Comparison of ENCODE assay signal across 11 mouse cellular contexts in the genomic region with DNA sequence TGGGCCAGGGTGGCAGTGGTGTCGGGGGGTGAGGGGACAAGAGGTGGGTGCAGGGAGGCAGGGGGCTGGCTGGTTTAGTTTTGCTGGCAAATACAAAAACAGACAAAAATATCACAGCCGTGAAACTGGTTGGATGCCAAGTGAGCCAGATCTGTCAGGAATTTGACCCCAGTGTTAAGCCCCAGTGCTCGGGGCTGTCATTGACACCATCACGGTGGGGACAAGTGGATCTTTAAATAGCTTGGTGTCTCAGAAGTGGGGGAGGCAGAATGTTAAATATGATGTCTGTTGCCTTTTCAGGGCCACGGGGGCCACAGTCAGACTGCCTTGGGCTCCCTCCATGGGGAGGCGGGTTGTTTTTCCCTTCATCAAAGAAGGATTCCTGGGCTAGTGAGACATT. TPM values are rescaled to one million over a fixed set of nuclear protein-coding genes. Genes with fewer than 3 reads are reported as not detected.
DNase-seq lines count a peak whose midpoint lies in the region; ATAC-seq and TF ChIP-seq lines count a peak whose summit lies in the region.
"Had no signal": no experiment of that assay in that cellular context is flagged by ENCODE, and none has a peak within 500 bp of the region (broad histone marks: within the 10 kb centered on the region; RNA-seq: fewer than 3 reads in every experiment).

No protein-coding gene starts in this region.

- peak; percentile 24 for DNase-seq in cerebellum, adult 9-11 months
- DNase-seq in cerebellum, adult 18-20 months = no peak
- DNase-seq in lung, postnatal 10 days = no peak
- DNase-seq: adrenal gland, postnatal 36 days had no signal

- H3K9me3 ChIP-seq in lung, embryonic 15.5 days = no peaks in the 10 kb centered on the region
- H3K9me3 ChIP-seq in kidney, embryonic 15.5 days (replicated peaks) = no peaks in the 10 kb centered on the region
- no peaks in the 10 kb centered on the region for H3K9me3 ChIP-seq in hindbrain, embryonic 16.5 days (ENCODE audit: control insufficient read depth, low read length)
- H3K9me3 ChIP-seq: midbrain, embryonic 12.5 days had no signal

- H3K27me3 ChIP-seq in lung, embryonic 15.5 days = 0 out of 2 replicates have a peak, but pooled peaks cover 4% of the 10 kb centered on the region
- peaks cover 17% of the 10 kb centered on the region for H3K27me3 ChIP-seq in kidney, embryonic 15.5 days
- H3K27me3 ChIP-seq in small intestine, adult 2 months (ENCODE audit: control insufficient read depth, insufficient read depth, low read length) = no peaks in the 10 kb centered on the region
- peaks cover 2% of the 10 kb centered on the region for H3K27me3 ChIP-seq in hindbrain, embryonic 16.5 days (replicated peaks; ENCODE audit: control insufficient read depth, insufficient read depth, low read length)

- H3K4me2 ChIP-seq in lung, embryonic 15.5 days = no peak overlapping the region; the same call in 1 of the 2 replicates
- no peak overlapping the region for H3K4me2 ChIP-seq in kidney, embryonic 15.5 days
- H3K4me2 ChIP-seq in hindbrain, embryonic 16.5 days (ENCODE audit: low read length) = no peak overlapping the region
- H3K4me2 ChIP-seq: midbrain, embryonic 12.5 days had no signal

- H3K9ac ChIP-seq in lung, embryonic 15.5 days = no peak overlapping the region
- no peak overlapping the region for H3K9ac ChIP-seq in kidney, embryonic 15.5 days
- H3K9ac ChIP-seq in hindbrain, embryonic 16.5 days (ENCODE audit: low read depth, low read length) = no peak overlapping the region
- H3K9ac ChIP-seq: midbrain, embryonic 12.5 days had no signal

- TF ChIP-seq POLR2A in small intestine, adult 2 months (IDR thresholded peaks at IDR 0.05; ENCODE audit: low read depth, low read length) = no peak

- peaks cover 42% of the 10 kb centered on the region for H3K4me1 ChIP-seq in lung, embryonic 15.5 days
- peaks cover 47% of the 10 kb centered on the region for H3K4me1 ChIP-seq in kidney, embryonic 15.5 days
- H3K4me1 ChIP-seq in small intestine, adult 2 months (ENCODE audit: control insufficient read depth, insufficient read depth, insufficient read length, low read length) = peaks cover 45% of the 10 kb centered on the region
- no peaks in the 10 kb centered on the region for H3K4me1 ChIP-seq in hindbrain, embryonic 16.5 days (ENCODE audit: control insufficient read depth, insufficient read depth, low read depth, low read length)

- H3K27ac ChIP-seq in lung, embryonic 15.5 days = peak overlapping the region; percentile 81
- peak overlapping the region; percentile 46 for H3K27ac ChIP-seq in kidney, embryonic 15.5 days
- H3K27ac ChIP-seq in small intestine, adult 2 months (ENCODE audit: insufficient read depth, low read depth, low read length) = peak overlapping the region; percentile 95
- no peak overlapping the region for H3K27ac ChIP-seq in hindbrain, embryonic 16.5 days (ENCODE audit: low read depth, low read length)
- H3K27ac ChIP-seq: midbrain, embryonic 12.5 days had no signal

- ATAC-seq in lung, embryonic 15.5 days (ENCODE audit: borderline replicate concordance, extremely low read depth, low FRiP score, low TSS enrichment) = no peak
- no peak for ATAC-seq in kidney, embryonic 15.5 days (replicated peaks; ENCODE audit: low FRiP score)
- ATAC-seq in hindbrain, embryonic 16.5 days = no peak
- ATAC-seq in megakaryocyte, adult 5-6 weeks (ENCODE audit: poor library complexity, severe bottlenecking) = no peak

- no peak for TF ChIP-seq CTCF in small intestine, adult 2 months (IDR thresholded peaks at IDR 0.05; ENCODE audit: extremely low read depth, insufficient read length, insufficient replicate concordance, low read depth, low read length)

- H3K4me3 ChIP-seq in lung, embryonic 15.5 days = no peak overlapping the region
- H3K4me3 ChIP-seq in kidney, embryonic 15.5 days (replicated peaks) = no peak overlapping the region
- no peak overlapping the region for H3K4me3 ChIP-seq in small intestine, adult 2 months (ENCODE audit: low read depth, low read length)
- H3K4me3 ChIP-seq in hindbrain, embryonic 16.5 days (ENCODE audit: low read length) = no peak overlapping the region
- H3K4me3 ChIP-seq: midbrain, embryonic 12.5 days had no signal

- no peaks in the 10 kb centered on the region for H3K36me3 ChIP-seq in lung, embryonic 15.5 days
- 0 out of 2 replicates have a peak, but pooled peaks cover 6% of the 10 kb centered on the region for H3K36me3 ChIP-seq in kidney, embryonic 15.5 days
- H3K36me3 ChIP-seq in small intestine, adult 2 months (ENCODE audit: control insufficient read depth, insufficient read depth, low read length) = no peaks in the 10 kb centered on the region
- H3K36me3 ChIP-seq in hindbrain, embryonic 16.5 days (ENCODE audit: control insufficient read depth, insufficient read depth, low read length) = no peaks in the 10 kb centered on the region
- H3K36me3 ChIP-seq: midbrain, embryonic 12.5 days had no signal

- 20% methylated on average over 6 of the region's 6 CpGs for WGBS in lung, embryonic 15.5 days
- WGBS in kidney, embryonic 15.5 days = 28% methylated on average over 6 of the region's 6 CpGs
- WGBS in small intestine, adult 2 months = 20% methylated on average over 6 of the region's 6 CpGs
- WGBS in hindbrain, embryonic 16.5 days = 48% methylated on average over 6 of the region's 6 CpGs

RNA-seq across cellular contexts. Expression of a gene that starts 6.0 kb away (rescaled TPM):
- 13.0 and 14.7 TPM in 2 replicates for polyA plus RNA-seq in lung, embryonic 15.5 days (2015; fragmentation: Nextera tagmentation; extraction: Ambion mirVana)
- polyA plus RNA-seq in kidney, embryonic 15.5 days (2015; fragmentation: Nextera tagmentation; extraction: Ambion mirVana) = 16.9 and 17.5 TPM in 2 replicates
- 26.0 and 52.1 TPM in 2 replicates for polyA plus RNA-seq in small intestine, adult 2 months (2012; rRNA removed)
- polyA plus RNA-seq in hindbrain, embryonic 16.5 days (2015; fragmentation: Nextera tagmentation; extraction: Ambion mirVana) = 8.2 and 9.3 TPM in 2 replicates
- total RNA-seq in megakaryocyte, adult 5-6 weeks (2015) = 2.1 and 3.3 TPM in 2 replicates
- 2.2 and 2.7 TPM in 2 replicates for total RNA-seq in megakaryocyte, adult 5-6 weeks (2017)

RNA-seq across cellular contexts. Expression of a gene that starts 8.1 kb away (rescaled TPM):
- polyA plus RNA-seq in lung, embryonic 15.5 days (2015; fragmentation: Nextera tagmentation; extraction: Ambion mirVana) = 0.12 TPM in 1 of 2 replicates, not detected in the other
- polyA plus RNA-seq in kidney, embryonic 15.5 days (2015; fragmentation: Nextera tagmentation; extraction: Ambion mirVana) = 2.7 and 3.8 TPM in 2 replicates
- not detected in 2 replicates for polyA plus RNA-seq in small intestine, adult 2 months (2012; rRNA removed)
- 4.5 and 4.9 TPM in 2 replicates for polyA plus RNA-seq in hindbrain, embryonic 16.5 days (2015; fragmentation: Nextera tagmentation; extraction: Ambion mirVana)
- not detected in 2 replicates for total RNA-seq in megakaryocyte, adult 5-6 weeks (2015)
- total RNA-seq in megakaryocyte, adult 5-6 weeks (2017) = not detected in 2 replicates
- polyA plus RNA-seq: intestine, embryonic 14.5 days had no signal

RNA-seq across cellular contexts. Expression of a gene that starts 10.7 kb away (rescaled TPM):
- 5.1 and 7.5 TPM in 2 replicates for polyA plus RNA-seq in lung, embryonic 15.5 days (2015; fragmentation: Nextera tagmentation; extraction: Ambion mirVana)
- 2.5 and 3.5 TPM in 2 replicates for polyA plus RNA-seq in kidney, embryonic 15.5 days (2015; fragmentation: Nextera tagmentation; extraction: Ambion mirVana)
- polyA plus RNA-seq in small intestine, adult 2 months (2012; rRNA removed) = 0.24 and 0.42 TPM in 2 replicates
- polyA plus RNA-seq in hindbrain, embryonic 16.5 days (2015; fragmentation: Nextera tagmentation; extraction: Ambion mirVana) = 0.16 and 1.7 TPM in 2 replicates
- total RNA-seq in megakaryocyte, adult 5-6 weeks (2015) = not detected in 2 replicates
- total RNA-seq in megakaryocyte, adult 5-6 weeks (2017) = not detected in 2 replicates
- polyA plus RNA-seq: intestine, embryonic 14.5 days had no signal

RNA-seq across cellular contexts. Expression of a gene that starts 18.0 kb away (rescaled TPM):
- 37.2 and 39.4 TPM in 2 replicates for polyA plus RNA-seq in lung, embryonic 15.5 days (2015; fragmentation: Nextera tagmentation; extraction: Ambion mirVana)
- polyA plus RNA-seq in kidney, embryonic 15.5 days (2015; fragmentation: Nextera tagmentation; extraction: Ambion mirVana) = 46.2 and 48.0 TPM in 2 replicates
- polyA plus RNA-seq in small intestine, adult 2 months (2012; rRNA removed) = 40.2 and 105 TPM in 2 replicates
- 6.6 and 10.0 TPM in 2 replicates for polyA plus RNA-seq in hindbrain, embryonic 16.5 days (2015; fragmentation: Nextera tagmentation; extraction: Ambion mirVana)
- total RNA-seq in megakaryocyte, adult 5-6 weeks (2015) = not detected in 2 replicates
- total RNA-seq in megakaryocyte, adult 5-6 weeks (2017) = 0.28 TPM in 1 of 2 replicates, not detected in the other

RNA-seq across cellular contexts. Expression of a gene that starts 36.1 kb away (rescaled TPM):
- 45.2 and 52.5 TPM in 2 replicates for polyA plus RNA-seq in lung, embryonic 15.5 days (2015; fragmentation: Nextera tagmentation; extraction: Ambion mirVana)
- polyA plus RNA-seq in kidney, embryonic 15.5 days (2015; fragmentation: Nextera tagmentation; extraction: Ambion mirVana) = 46.4 and 53.1 TPM in 2 replicates
- 47.0 and 76.5 TPM in 2 replicates for polyA plus RNA-seq in small intestine, adult 2 months (2012; rRNA removed)
- polyA plus RNA-seq in hindbrain, embryonic 16.5 days (2015; fragmentation: Nextera tagmentation; extraction: Ambion mirVana) = 39.0 and 39.9 TPM in 2 replicates
- 24.0 and 28.5 TPM in 2 replicates for total RNA-seq in megakaryocyte, adult 5-6 weeks (2015)
- total RNA-seq in megakaryocyte, adult 5-6 weeks (2017) = 36.0 and 39.9 TPM in 2 replicates
